ENCODE assay signal across 24 mouse cellular contexts in genomic region chr11:98715946-98716345, GRCm38 (mm10). TPM values are rescaled to one million over a fixed set of nuclear protein-coding genes. Genes with fewer than 3 reads are reported as not detected.
"Had no signal": no experiment of that assay in that cellular context is flagged by ENCODE, and none has a peak within 500 bp of the region (broad histone marks: within the 10 kb centered on the region; RNA-seq: fewer than 3 reads in every experiment).

No protein-coding gene starts in this region.

- H3K9me3 ChIP-seq: midbrain, embryonic 10.5 days; midbrain, embryonic 12.5 days; neural tube, embryonic 13.5 days; neural tube, embryonic 15.5 days had no signal

- DNase-seq: lung, embryonic 14.5 days; lung, postnatal 10 days; midbrain, embryonic 14.5 days; retina, postnatal 1 day; right cerebral cortex, adult 18-20 months; right cerebral cortex, postnatal 25 days; right cerebral cortex, postnatal 4 days; spleen, adult 18-20 months; thymus, adult 18-20 months; thymus, postnatal 14 days had no signal

- H3K27me3 ChIP-seq: midbrain, embryonic 12.5 days; neural tube, embryonic 13.5 days; neural tube, embryonic 15.5 days had no signal

- ATAC-seq: midbrain, embryonic 16.5 days had no signal

- H3K4me2 ChIP-seq: lung, embryonic 14.5 days; midbrain, embryonic 12.5 days; neural tube, embryonic 13.5 days; neural tube, embryonic 15.5 days had no signal

- H3K9ac ChIP-seq: lung, embryonic 14.5 days; midbrain, embryonic 12.5 days; neural tube, embryonic 13.5 days; neural tube, embryonic 15.5 days had no signal

- H3K4me3 ChIP-seq: midbrain, embryonic 10.5 days; midbrain, embryonic 12.5 days; myocyte; neural tube, embryonic 13.5 days; neural tube, embryonic 15.5 days had no signal

- H3K27ac ChIP-seq: midbrain, embryonic 10.5 days; midbrain, embryonic 12.5 days; neural tube, embryonic 13.5 days; neural tube, embryonic 15.5 days had no signal

RNA-seq across cellular contexts. Expression of gene Csf3, which starts 14.9 kb away (rescaled TPM):
- total RNA-seq: megakaryocyte, adult 5-6 weeks; megakaryocyte-erythroid progenitor cell, adult 5-6 weeks had no signal
- polyA plus RNA-seq: lung, embryonic 14.5 days; lung, embryonic 16.5 days; midbrain, embryonic 10.5 days; midbrain, embryonic 12.5 days; midbrain, embryonic 14.5 days; midbrain, embryonic 16.5 days; myocyte; neural tube, embryonic 11.5 days; neural tube, embryonic 13.5 days; neural tube, embryonic 15.5 days; small intestine, adult 2 months; stomach, embryonic 14.5 days; stomach, embryonic 16.5 days; thymus, postnatal 0 days had no signal

RNA-seq across cellular contexts. Expression of gene Gsdma, which starts 51.8 kb away (rescaled TPM):
- polyA plus RNA-seq: lung, embryonic 14.5 days; lung, embryonic 16.5 days; midbrain, embryonic 10.5 days; midbrain, embryonic 12.5 days; midbrain, embryonic 14.5 days; midbrain, embryonic 16.5 days; neural tube, embryonic 11.5 days; neural tube, embryonic 13.5 days had no signal
